ENCODE assay signal across 8 mouse cellular contexts in genomic region chr14:56575416-56575815, GRCm38 (mm10). TPM values are rescaled to one million over a fixed set of nuclear protein-coding genes. Genes with fewer than 3 reads are reported as not detected.
DNase-seq lines count a peak whose midpoint lies in the region; ATAC-seq and TF ChIP-seq lines count a peak whose summit lies in the region.

Gene Cenpj (minus strand): TSS chr14:56575425.
Gene Parp4 (plus strand): TSS chr14:56575619.

- no peaks in the 10 kb centered on the region for H3K9me3 ChIP-seq in hindbrain, postnatal 0 days (ENCODE audit: low read length)
- H3K9me3 ChIP-seq in megakaryocyte, embryonic 14.5 days, result no peaks in the 10 kb centered on the region

- DNase-seq in T-cell, adult 2 months (ENCODE audit: low spot score), result peak; percentile 71
- peak; percentile 95 for DNase-seq in gastrocnemius, adult 2 months
- peak; percentile 53 for DNase-seq in hindbrain, postnatal 0 days (ENCODE audit: low spot score)
- peak; percentile 43 to 45 for DNase-seq in left cerebral cortex, adult 8-10 months (ENCODE audit: low spot score in 2 of 2)
- peak; percentile 46 to 47 for DNase-seq in right cerebral cortex, postnatal 10 days (ENCODE audit: low spot score in 2 of 2)
- DNase-seq in urinary bladder, postnatal 25 days (ENCODE audit: low spot score), result peak; percentile 80

- H3K36me3 ChIP-seq in hindbrain, postnatal 0 days (ENCODE audit: insufficient read depth, low read length), result no peaks in the 10 kb centered on the region
- peaks cover 33% of the 10 kb centered on the region for H3K36me3 ChIP-seq in megakaryocyte, embryonic 14.5 days (replicated peaks; ENCODE audit: low read length)

- no peaks in the 10 kb centered on the region for H3K4me1 ChIP-seq in hindbrain, postnatal 0 days (ENCODE audit: insufficient read depth, low read length)
- H3K4me1 ChIP-seq in megakaryocyte, embryonic 14.5 days, result peaks cover 55% of the 10 kb centered on the region

- H3K9ac ChIP-seq in hindbrain, postnatal 0 days (replicated peaks; ENCODE audit: low read length), result peak within 1 kb of the TSS; percentile 49; the same call in 1 of the 2 replicates

- H3K27me3 ChIP-seq in hindbrain, postnatal 0 days (ENCODE audit: insufficient read depth, low read length), result no peaks in the 10 kb centered on the region
- H3K27me3 ChIP-seq in megakaryocyte, embryonic 14.5 days (replicated peaks), result no peaks in the 10 kb centered on the region

- peak within 1 kb of the TSS; percentile 90 for H3K27ac ChIP-seq in gastrocnemius, adult 2 months
- no peak within 1 kb of the TSS for H3K27ac ChIP-seq in hindbrain, postnatal 0 days

- 1% methylated on average over 24 of the region's 24 CpGs for WGBS in hindbrain, postnatal 0 days

- ATAC-seq in common myeloid progenitor, adult 5-6 weeks (replicated peaks; ENCODE audit: low read depth, poor library complexity, severe bottlenecking), result peak; percentile 87
- no peak for ATAC-seq in hindbrain, postnatal 0 days

- intact Hi-C loops in gastrocnemius, adult 2 months (cut with DNase I), result loop anchor here (5.0 to 10.0 kb wide), 3 partner anchors 92 to 201 kb away; partner anchors contain the start of genes Mphosph8 and Pspc1

- peak within 1 kb of the TSS; percentile 74 for H3K4me2 ChIP-seq in hindbrain, postnatal 0 days (ENCODE audit: low read depth, low read length)

- peak within 1 kb of the TSS; percentile 87 for H3K4me3 ChIP-seq in gastrocnemius, adult 2 months
- peak within 1 kb of the TSS; percentile 52 for H3K4me3 ChIP-seq in hindbrain, postnatal 0 days (ENCODE audit: low read length)
- H3K4me3 ChIP-seq in megakaryocyte, embryonic 14.5 days (replicated peaks), result peak within 1 kb of the TSS; percentile 97

- no peak; the same call in 1 of the 2 replicates for TF ChIP-seq CTCF in gastrocnemius, adult 2 months (IDR thresholded peaks at IDR 0.05)
- no peak for TF ChIP-seq CTCF in hindbrain, postnatal 0 days (IDR thresholded peaks at IDR 0.05; ENCODE audit: low read depth)

RNA-seq across cellular contexts. Expression of gene Cenpj, which starts in this region (rescaled TPM):
- total RNA-seq in common myeloid progenitor, adult 5-6 weeks (2017), result 15.1 and 27.1 TPM in 2 replicates
- 1 to 10 TPM; 1.1 to 2.9 TPM for total RNA-seq in gastrocnemius, adult 2 months (2021)
- total RNA-seq in hindbrain, postnatal 0 days (2014; rRNA removed), result 1.1 and 8.0 TPM in 2 replicates
- polyA plus RNA-seq in hindbrain, postnatal 0 days (2015; fragmentation: Nextera tagmentation; extraction: Ambion mirVana), result 3.4 and 3.8 TPM in 2 replicates
- total RNA-seq in left cerebral cortex, adult 8-10 months (2022), result 1 to 10 TPM; 2.1 to 3.7 (median 3.2) TPM
- 1.4 TPM in 1 of 2 replicates, not detected in the other for polyA plus RNA-seq in megakaryocyte, embryonic 14.5 days (2012; ENCODE audit: insufficient read depth, low replicate concordance)

RNA-seq across cellular contexts. Expression of gene Parp4, which starts in this region (rescaled TPM):
- total RNA-seq in common myeloid progenitor, adult 5-6 weeks (2017), result 12.3 and 21.0 TPM in 2 replicates
- 10 to 100 TPM; 14.5 to 19.7 TPM for total RNA-seq in gastrocnemius, adult 2 months (2021)
- 0.78 and 1.5 TPM in 2 replicates for total RNA-seq in hindbrain, postnatal 0 days (2014; rRNA removed)
- polyA plus RNA-seq in hindbrain, postnatal 0 days (2015; fragmentation: Nextera tagmentation; extraction: Ambion mirVana), result 1.6 and 1.8 TPM in 2 replicates
- 1 to 10 TPM; 7.1 to 8.6 (median 7.6) TPM for total RNA-seq in left cerebral cortex, adult 8-10 months (2022)
- 1.8 and 2.4 TPM in 2 replicates for polyA plus RNA-seq in megakaryocyte, embryonic 14.5 days (2012; ENCODE audit: insufficient read depth, low replicate concordance)

Comparison
In these comparisons a context has a peak if more than half of its experiments do, and no peak if none do; other contexts are left out.
1. DNase-seq: peak in every context shown above with its lines; median percentile 95 in gastrocnemius, adult 2 months; 80 in urinary bladder, postnatal 25 days; 71 in T-cell, adult 2 months; 53 in hindbrain, postnatal 0 days; 46 in right cerebral cortex, postnatal 10 days; 44 in left cerebral cortex, adult 8-10 months.